Mouse (Mus musculus): ENCODE measurements at regions not wholly inside any gene's neighbourhood (a gene's known extent, or its start where the extent isn't known, plus 50 kb on each side); places are given as distances from the start of the nearest gene placed in this dataset.

DNA sequence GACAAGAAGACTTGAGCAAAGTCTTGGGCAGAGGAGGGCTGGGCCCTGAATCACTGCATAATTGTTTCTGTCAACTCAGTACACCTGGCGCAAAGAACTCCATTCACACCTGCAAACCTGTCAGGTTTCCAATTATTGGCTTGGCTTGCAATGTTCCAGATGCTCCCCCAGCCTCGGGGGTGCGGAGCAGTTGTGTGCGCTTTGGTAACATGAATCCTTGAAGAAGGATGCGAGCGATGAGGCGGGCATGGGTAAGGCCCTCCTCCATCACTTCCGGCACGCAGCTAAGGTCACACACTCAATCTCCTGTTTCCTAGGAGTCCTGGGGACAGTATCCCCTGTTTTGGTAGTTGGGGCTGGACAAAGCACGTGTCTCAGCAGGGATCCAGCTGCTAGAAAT, 81.6 kb upstream of the Pcdh8 start:
- DNase-seq: no peak

DNA sequence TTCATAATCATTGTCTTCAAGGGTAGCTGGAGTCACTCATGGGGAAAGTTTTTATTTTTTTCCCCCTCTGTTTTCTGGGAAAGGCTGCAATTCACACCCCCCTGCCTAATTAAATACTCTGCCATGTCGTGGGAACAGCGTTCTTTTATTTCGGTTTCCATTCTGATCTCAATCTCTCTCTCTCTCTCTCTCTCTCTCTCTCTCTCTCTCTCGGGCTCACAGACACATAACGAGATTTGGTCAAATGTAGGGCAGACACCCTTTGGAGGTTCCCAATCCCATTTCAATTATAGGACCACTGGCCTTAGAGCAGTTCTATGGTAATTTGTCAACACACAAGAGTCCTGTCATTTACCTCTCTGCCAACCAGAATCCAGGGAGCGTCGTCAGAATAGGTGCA, 80.7 kb upstream of the Pcdh8 start:
- DNase-seq: no peak

GRCm38 (mm10) chr14:79851231-79851630, 80.1 kb upstream of the Pcdh8 start:
- DNase-seq: no peak

DNA sequence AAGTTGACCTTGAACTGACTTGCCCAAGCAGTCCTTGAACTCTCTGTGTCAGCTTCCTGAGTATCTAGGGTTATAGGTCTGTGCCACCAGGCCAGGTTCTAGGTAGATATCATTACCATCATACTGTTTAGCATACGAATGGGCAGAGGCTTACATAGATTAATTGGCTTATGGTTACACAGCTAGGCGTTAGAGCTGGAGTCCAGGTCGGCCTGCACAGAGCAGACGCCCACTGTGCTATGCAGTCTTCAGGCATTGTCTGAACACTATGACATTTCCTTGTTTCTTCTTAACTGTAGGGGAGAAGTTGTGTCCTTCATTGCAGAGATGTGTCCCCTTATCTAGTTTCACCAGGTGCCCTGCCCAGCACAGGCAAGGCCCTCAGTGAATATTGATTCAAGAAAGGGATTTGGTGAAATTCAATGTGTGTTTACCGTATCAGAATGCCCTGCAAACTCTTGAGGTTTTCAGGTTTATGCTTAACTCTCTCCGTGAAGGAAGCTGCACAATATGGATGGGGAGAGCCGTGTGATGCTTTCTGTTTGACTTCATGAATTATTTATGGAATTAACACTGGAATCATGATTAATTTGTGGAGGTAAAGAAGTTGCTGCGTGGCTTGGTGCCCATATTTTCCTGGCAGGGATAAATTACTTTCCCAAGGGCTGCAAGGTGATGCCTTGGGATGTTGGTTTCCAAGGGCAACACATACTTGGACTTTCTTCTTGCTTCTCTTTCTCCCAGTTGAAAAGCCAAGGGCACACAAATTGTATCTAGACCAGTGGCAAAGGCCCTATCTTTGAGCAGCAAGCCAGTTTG, 78.7 kb upstream of the Pcdh8 start:
- no peak for DNase-seq

DNA sequence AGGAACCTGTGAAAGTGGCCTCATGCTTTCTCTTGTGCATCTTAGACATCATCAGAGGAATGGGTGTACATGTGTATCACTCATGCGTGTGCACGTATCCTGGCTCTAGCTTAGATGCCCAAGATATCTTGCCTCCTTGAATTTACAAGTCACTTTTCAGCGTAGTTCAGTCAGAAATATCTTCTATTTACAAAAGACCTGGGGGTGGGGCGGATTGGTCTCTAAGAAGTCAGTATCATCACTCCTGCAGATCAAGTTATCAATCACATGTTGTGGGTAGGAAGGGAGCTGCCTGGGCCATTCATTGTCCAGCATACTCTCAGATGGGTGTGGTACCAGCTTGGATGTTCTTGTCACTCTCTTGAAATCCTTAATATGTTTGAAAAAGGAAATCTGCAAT, 77.0 kb upstream of the Pcdh8 start:
- DNase-seq: no peak

GRCm38 (mm10) chr14:79844306-79844705, 73.2 kb upstream of the Pcdh8 start:
- no peak for DNase-seq

GRCm38 (mm10) chr14:79843135-79843550, 72.0 kb upstream of the Pcdh8 start:
- DNase-seq: no peak

- DNase-seq: no peak
Measured at GRCm38 (mm10) chr14:79842734-79843133, 71.6 kb upstream of the Pcdh8 start.

DNA sequence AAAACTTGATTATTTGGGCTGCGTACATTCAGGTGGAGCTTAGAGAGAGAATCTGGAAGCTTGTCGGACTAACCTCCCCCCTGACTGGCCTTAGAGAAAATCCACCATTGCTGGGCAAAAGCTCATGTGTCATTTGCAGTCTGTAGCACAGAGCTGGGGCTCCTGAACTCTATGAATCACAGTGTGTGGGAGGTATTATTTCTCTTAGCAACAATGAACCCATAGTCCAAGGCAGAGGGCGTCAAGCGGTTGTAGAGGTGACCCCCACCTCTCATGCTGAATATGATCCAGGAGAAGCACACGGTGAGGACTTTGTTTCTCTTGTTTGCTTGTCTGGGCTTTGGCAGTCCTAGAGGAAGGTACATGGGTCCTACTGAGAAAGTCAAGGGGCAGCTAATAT, 66.0 kb upstream of the Pcdh8 start:
- DNase-seq: no peak

GRCm38 (mm10) chr14:79836186-79836585, 65.1 kb upstream of the Pcdh8 start:
- DNase-seq: no peak

DNA sequence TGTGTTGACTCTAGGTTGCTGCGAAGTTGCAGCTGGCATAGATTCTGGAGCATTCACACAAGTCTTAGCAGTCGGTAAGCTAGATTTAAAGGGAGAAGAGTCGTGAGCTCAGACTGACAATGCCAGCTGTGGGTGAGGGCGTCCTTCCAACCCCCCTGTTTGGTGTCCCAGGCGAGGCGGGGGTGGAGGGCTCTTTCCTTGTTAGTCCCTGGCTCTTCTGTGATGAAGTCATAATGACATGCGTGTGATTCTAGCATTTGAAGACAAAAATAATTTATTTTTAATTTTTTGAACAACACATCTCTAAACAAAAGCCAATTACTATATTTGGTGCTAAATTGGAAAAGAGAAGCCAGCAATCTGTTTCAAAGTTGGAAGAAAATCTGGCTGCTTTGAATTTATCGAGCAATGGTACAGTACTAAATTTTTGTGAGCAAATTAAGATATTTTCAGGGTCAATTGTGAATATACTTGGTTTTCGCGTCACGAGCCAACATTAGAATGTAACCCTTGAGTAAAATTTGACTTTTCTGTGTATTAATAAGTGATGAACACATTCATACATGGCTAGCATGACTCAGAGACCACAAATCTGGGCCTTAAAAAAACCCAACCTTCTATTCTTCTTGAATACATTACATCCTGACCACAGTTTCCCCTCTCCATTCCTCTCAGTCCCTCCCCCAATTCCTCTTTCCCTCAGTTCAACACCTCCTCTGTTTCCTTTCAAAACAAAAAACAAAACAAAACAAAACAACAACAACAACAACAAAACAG, 53.7 kb upstream of the Pcdh8 start:
- no peak for DNase-seq

- no peak for DNase-seq
Measured at GRCm38 (mm10) chr14:79822453-79823117, 51.5 kb upstream of the Pcdh8 start.

GRCm38 (mm10) chr14:79822011-79822435, 50.9 kb upstream of the Pcdh8 start:
- no peak for DNase-seq

DNA sequence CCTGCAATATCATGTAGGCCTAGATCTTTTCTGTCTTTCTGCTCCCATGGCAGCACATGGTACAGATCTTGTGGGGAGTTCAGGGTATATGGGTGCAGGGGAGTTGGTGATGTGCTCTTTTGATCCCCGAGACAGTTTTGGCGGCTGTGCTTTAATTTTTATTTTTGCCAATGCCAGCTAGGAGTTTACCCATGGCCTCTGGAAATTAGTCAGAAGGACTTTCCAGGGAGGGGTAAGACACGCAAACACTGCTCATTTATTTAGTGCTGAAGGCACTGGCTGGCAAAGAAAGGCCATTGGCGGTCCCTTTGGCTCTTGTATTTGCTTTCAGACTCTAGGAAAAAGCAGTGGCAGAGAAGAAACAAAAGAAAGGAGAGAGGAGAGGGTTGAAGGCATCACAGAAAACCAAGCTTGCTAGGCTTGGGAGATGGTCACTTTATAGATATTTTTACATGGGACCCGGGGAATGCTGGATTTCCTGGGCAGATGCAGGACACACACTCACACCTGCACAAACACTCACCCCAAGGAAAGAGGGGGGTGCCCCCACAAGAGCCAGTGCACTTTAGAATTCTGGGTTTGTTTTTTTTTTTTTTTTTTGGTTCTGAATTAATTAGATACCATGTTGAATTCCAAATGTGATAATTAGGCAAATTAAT, 50.4 kb upstream of the Pcdh8 start:
- no peak for DNase-seq
